Mouse (Mus musculus): ENCODE data around the gene Plcb3.

- no peak for TF ChIP-seq GATA1 (IDR thresholded peaks at IDR 0.05; ENCODE audit: borderline replicate concordance, low read length)
- TF ChIP-seq FLI1 (IDR thresholded peaks at IDR 0.05; ENCODE audit: low read length): no peak
Measured at GRCm38 (mm10) chr19:6909021-6909420, 67.2 kb downstream of the Plcb3 start.

Measured in megakaryocyte, embryonic 14.5 days (primary cell).